In genomic region chr17:84477176-84477575, GRCm38 (mm10) we compare ENCODE assay signal across 10 mouse cellular contexts.
"Had no signal": no experiment of that assay in that cellular context is flagged by ENCODE, and none has a peak within 500 bp of the region (broad histone marks: within the 10 kb centered on the region; RNA-seq: fewer than 3 reads in every experiment).

No protein-coding gene starts in this region.

- H3K4me1 ChIP-seq: liver, embryonic 12.5 days had no signal

- H3K36me3 ChIP-seq: limb, embryonic 15.5 days; liver, embryonic 12.5 days; midbrain, embryonic 12.5 days; neural tube, embryonic 13.5 days had no signal

- ATAC-seq: intestine, postnatal 0 days; liver, embryonic 12.5 days; midbrain, embryonic 16.5 days had no signal

- H3K4me3 ChIP-seq: limb, embryonic 15.5 days; liver, embryonic 12.5 days; midbrain, embryonic 12.5 days; neural tube, embryonic 13.5 days had no signal

- DNase-seq: kidney, adult 8-10 months; kidney, postnatal 25 days; right cerebral cortex, postnatal 14 days; thymus, postnatal 14 days had no signal

- H3K9me3 ChIP-seq: limb, embryonic 15.5 days; liver, embryonic 12.5 days; midbrain, embryonic 12.5 days; neural tube, embryonic 13.5 days had no signal

- H3K27me3 ChIP-seq: limb, embryonic 15.5 days; midbrain, embryonic 12.5 days; neural tube, embryonic 13.5 days had no signal

- H3K9ac ChIP-seq: limb, embryonic 15.5 days; liver, embryonic 12.5 days; midbrain, embryonic 12.5 days; neural tube, embryonic 13.5 days had no signal

- H3K27ac ChIP-seq: limb, embryonic 15.5 days; liver, embryonic 12.5 days; midbrain, embryonic 12.5 days; neural tube, embryonic 13.5 days had no signal

- H3K4me2 ChIP-seq: limb, embryonic 15.5 days; liver, embryonic 12.5 days; midbrain, embryonic 12.5 days; neural tube, embryonic 13.5 days had no signal
